ENCODE assay signal across 8 mouse cellular contexts in the genomic region with DNA sequence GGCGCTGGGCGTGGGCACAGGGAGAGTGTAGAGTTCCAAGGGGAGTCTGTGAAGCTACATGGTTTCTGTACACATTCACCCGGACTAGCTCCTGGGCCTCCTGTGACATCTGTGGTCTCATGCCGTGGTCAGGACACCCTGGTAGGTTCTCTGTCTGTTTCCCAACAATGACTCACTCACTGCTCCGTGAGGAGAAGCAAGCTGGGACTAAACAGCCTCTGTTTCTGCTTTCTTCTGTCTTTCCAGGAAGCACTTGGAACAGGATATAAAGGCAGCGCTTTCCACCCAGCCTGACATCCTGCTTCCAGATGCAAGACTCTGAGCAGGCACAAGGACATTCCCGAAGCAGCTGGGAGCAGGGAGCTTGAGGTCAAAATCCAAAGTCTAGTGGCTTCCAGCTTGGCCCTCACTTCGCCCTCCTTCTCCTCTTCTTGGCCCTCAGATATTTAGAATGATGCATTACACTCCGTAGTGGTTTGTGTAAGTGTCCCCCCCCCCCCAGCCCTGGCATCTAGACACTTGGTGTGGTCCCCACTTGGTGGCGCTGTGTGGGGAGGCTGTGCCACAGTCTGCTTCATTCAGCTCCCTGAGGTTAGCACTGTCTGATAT. TPM values are rescaled to one million over a fixed set of nuclear protein-coding genes. Genes with fewer than 3 reads are reported as not detected.
DNase-seq lines count a peak whose midpoint lies in the region; ATAC-seq and TF ChIP-seq lines count a peak whose summit lies in the region.

No protein-coding gene starts in this region.

- H3K4me1 ChIP-seq in testis, adult 2 months (ENCODE audit: control insufficient read depth, insufficient read depth, low read length), result peaks cover 11% of the 10 kb centered on the region
- peaks cover 45% of the 10 kb centered on the region for H3K4me1 ChIP-seq in heart, embryonic 15.5 days (replicated peaks)
- H3K4me1 ChIP-seq in liver, postnatal 0 days (ENCODE audit: insufficient read depth), result peaks cover 32% of the 10 kb centered on the region
- H3K4me1 ChIP-seq in hindbrain, embryonic 12.5 days, result peaks cover 8% of the 10 kb centered on the region; the same call in 1 of the 2 replicates

- H3K27me3 ChIP-seq in testis, adult 2 months (ENCODE audit: control insufficient read depth, insufficient read depth, low read length), result no peaks in the 10 kb centered on the region
- no peaks in the 10 kb centered on the region for H3K27me3 ChIP-seq in heart, embryonic 15.5 days
- no peaks in the 10 kb centered on the region for H3K27me3 ChIP-seq in liver, postnatal 0 days (ENCODE audit: insufficient read depth, low read length)
- no peaks in the 10 kb centered on the region for H3K27me3 ChIP-seq in hindbrain, embryonic 12.5 days

- ATAC-seq in heart, embryonic 15.5 days (replicated peaks; ENCODE audit: insufficient number of reproducible peaks, insufficient read depth, low FRiP score, low read depth), result no peak
- ATAC-seq in liver, postnatal 0 days, result peak; percentile 26; the same call in 1 of the 2 replicates
- no peak for ATAC-seq in hindbrain, embryonic 12.5 days (ENCODE audit: low FRiP score)

- H3K9me3 ChIP-seq in heart, embryonic 15.5 days (replicated peaks), result no peaks in the 10 kb centered on the region
- H3K9me3 ChIP-seq in liver, postnatal 0 days (ENCODE audit: low read length), result no peaks in the 10 kb centered on the region
- no peaks in the 10 kb centered on the region for H3K9me3 ChIP-seq in hindbrain, embryonic 12.5 days (replicated peaks)

- TF ChIP-seq EP300 in liver, postnatal 0 days (IDR thresholded peaks at IDR 0.05; ENCODE audit: low read depth), result 0 out of 2 replicates have a peak, but pooled peaks have one; percentile 24

- no peaks in the 10 kb centered on the region for H3K36me3 ChIP-seq in testis, adult 2 months (ENCODE audit: control insufficient read depth, insufficient read depth, low read length)
- H3K36me3 ChIP-seq in heart, embryonic 15.5 days, result no peaks in the 10 kb centered on the region
- no peaks in the 10 kb centered on the region for H3K36me3 ChIP-seq in liver, postnatal 0 days (replicated peaks; ENCODE audit: insufficient read depth, low read length)
- no peaks in the 10 kb centered on the region for H3K36me3 ChIP-seq in hindbrain, embryonic 12.5 days

- peak overlapping the region; percentile 47 for H3K4me2 ChIP-seq in heart, embryonic 15.5 days
- no peak overlapping the region for H3K4me2 ChIP-seq in liver, postnatal 0 days (ENCODE audit: low read depth, low read length)
- H3K4me2 ChIP-seq in hindbrain, embryonic 12.5 days (replicated peaks), result no peak overlapping the region

- no peak for TF ChIP-seq CTCF in testis, adult 2 months (IDR thresholded peaks at IDR 0.05; ENCODE audit: control insufficient read depth, insufficient read depth, insufficient replicate concordance, low read depth, low read length)
- TF ChIP-seq CTCF in liver, postnatal 0 days (IDR thresholded peaks at IDR 0.05; ENCODE audit: low read depth), result peak; percentile 60

- H3K4me3 ChIP-seq in testis, adult 2 months (ENCODE audit: control insufficient read depth, low read depth, low read length), result peak overlapping the region; percentile 88
- H3K4me3 ChIP-seq in heart, embryonic 15.5 days, result no peak overlapping the region
- H3K4me3 ChIP-seq in liver, postnatal 0 days (ENCODE audit: low read depth, low read length), result no peak overlapping the region
- H3K4me3 ChIP-seq in hindbrain, embryonic 12.5 days, result no peak overlapping the region

- no peak overlapping the region for H3K9ac ChIP-seq in heart, embryonic 15.5 days
- H3K9ac ChIP-seq in liver, postnatal 0 days (replicated peaks), result no peak overlapping the region
- no peak overlapping the region for H3K9ac ChIP-seq in hindbrain, embryonic 12.5 days

- WGBS in heart, embryonic 15.5 days, result 15% methylated on average over 10 of the region's 10 CpGs
- 30% methylated on average over 10 of the region's 10 CpGs for WGBS in liver, postnatal 0 days (ENCODE audit: insufficient replicate concordance)
- WGBS in hindbrain, embryonic 12.5 days, result 31% methylated on average over 10 of the region's 10 CpGs

- TF ChIP-seq POLR2A in testis, adult 2 months (IDR thresholded peaks at IDR 0.05; ENCODE audit: control insufficient read depth, low read depth, low read length), result no peak

- H3K27ac ChIP-seq in testis, adult 2 months (ENCODE audit: control insufficient read depth, insufficient read depth, low read depth, low read length), result peak overlapping the region; percentile 45
- H3K27ac ChIP-seq in heart, embryonic 15.5 days, result peak overlapping the region; percentile 53
- 0 out of 2 replicates have a peak overlapping the region, but pooled peaks have one; percentile 44 for H3K27ac ChIP-seq in liver, postnatal 0 days (ENCODE audit: low read depth)
- no peak overlapping the region for H3K27ac ChIP-seq in hindbrain, embryonic 12.5 days

- DNase-seq in testis, postnatal 14 days (ENCODE audit: low spot score), result no peak
- peak; percentile 38 for DNase-seq in c-Kit-positive CD71-negative TER-119-negative erythroid progenitor cells, embryonic 14.5 days (ENCODE audit: low read depth)
- DNase-seq in liver, postnatal 0 days, result peak; percentile 66
- DNase-seq in thymus, postnatal 4 days, result peak; percentile 76
- no peak for DNase-seq in c-Kit-positive CD71-positive TER-119-positive erythroid progenitor cells, embryonic 14.5 days (ENCODE audit: low spot score)

RNA-seq across cellular contexts. Expression of gene Gna13, which starts 18.5 kb away (rescaled TPM):
- 30.3 and 37.7 TPM in 2 replicates for polyA plus RNA-seq in testis, adult 2 months (2012; rRNA removed)
- 19.3 and 19.9 TPM in 2 replicates for polyA plus RNA-seq in heart, embryonic 15.5 days (2015; fragmentation: Nextera tagmentation; extraction: Ambion mirVana)
- polyA plus RNA-seq in liver, postnatal 0 days (2015; fragmentation: Nextera tagmentation; extraction: Ambion mirVana), result 28.4 and 30.6 TPM in 2 replicates
- polyA plus RNA-seq in hindbrain, embryonic 12.5 days (2016; fragmentation: Nextera tagmentation; extraction: Ambion mirVana), result 21.9 and 22.9 TPM in 2 replicates

RNA-seq across cellular contexts. Expression of gene Rgs9, which starts 46.2 kb away (rescaled TPM):
- polyA plus RNA-seq in testis, adult 2 months (2012; rRNA removed), result 0.78 and 1.3 TPM in 2 replicates
- 0.59 and 1.3 TPM in 2 replicates for polyA plus RNA-seq in heart, embryonic 15.5 days (2015; fragmentation: Nextera tagmentation; extraction: Ambion mirVana)
- 0.11 TPM in 1 of 2 replicates, not detected in the other for polyA plus RNA-seq in liver, postnatal 0 days (2015; fragmentation: Nextera tagmentation; extraction: Ambion mirVana)
- 3.3 and 4.5 TPM in 2 replicates for polyA plus RNA-seq in hindbrain, embryonic 12.5 days (2016; fragmentation: Nextera tagmentation; extraction: Ambion mirVana)

Comparison
In these comparisons a context has a peak if more than half of its experiments do, and no peak if none do; other contexts are left out.
1. DNase-seq: peak in c-Kit-positive CD71-negative TER-119-negative erythroid progenitor cells, embryonic 14.5 days (single experiment), liver, postnatal 0 days (single experiment) and thymus, postnatal 4 days (single experiment); none in testis, postnatal 14 days (single experiment) and c-Kit-positive CD71-positive TER-119-positive erythroid progenitor cells, embryonic 14.5 days (single experiment).